Mouse (Mus musculus): ENCODE results near the gene Slc25a39.
A peak's percentile ranks its signal among the peaks of the same experiment; 100 is the strongest.

DNA sequence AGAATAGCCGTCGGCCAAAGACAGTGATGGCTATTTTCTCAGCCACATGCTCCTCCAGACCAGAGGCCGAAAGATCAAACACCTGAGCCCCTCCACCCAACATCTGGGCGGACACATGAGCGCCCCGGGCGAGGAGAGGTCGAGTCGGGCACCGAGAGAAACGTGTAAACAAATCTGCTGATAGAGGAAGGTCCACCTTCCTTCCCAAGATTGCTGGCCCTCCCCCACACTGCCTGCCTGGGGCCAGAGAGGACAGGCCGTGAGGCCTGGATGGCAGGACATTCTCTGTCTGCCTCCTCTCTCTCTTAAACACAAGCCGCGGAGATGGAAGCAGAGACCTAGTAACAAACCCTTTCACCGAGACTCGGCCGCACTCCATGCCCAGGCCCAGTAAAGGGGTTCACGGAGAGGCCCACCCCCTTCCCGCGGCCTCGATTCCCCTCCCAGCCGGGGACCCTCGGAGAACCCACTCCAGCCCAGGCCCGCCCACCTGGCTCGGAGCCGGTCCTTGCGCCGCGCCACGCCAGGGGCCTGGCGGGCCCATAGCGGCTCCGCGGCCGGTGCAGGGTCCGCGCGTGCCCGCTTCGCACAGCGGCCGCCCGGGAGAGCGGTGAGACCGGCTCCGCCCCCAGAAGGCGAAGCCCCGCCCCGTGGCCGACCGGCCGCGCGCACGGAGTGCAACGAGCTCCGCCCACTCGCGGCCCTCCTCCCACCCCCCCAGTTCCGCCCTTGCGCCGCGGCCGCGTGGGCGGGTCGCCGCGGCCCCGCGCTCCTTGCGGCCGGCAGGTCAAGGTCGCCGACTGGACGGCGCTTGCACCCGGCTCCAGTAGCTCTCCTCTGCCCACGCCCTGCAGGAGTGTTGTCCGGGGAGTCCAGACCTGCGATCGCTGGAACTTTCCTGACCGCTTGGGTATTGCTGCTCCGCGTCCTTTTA is 579 bp downstream of the Slc25a39 start:
- TF ChIP-seq CTCF (IDR thresholded peaks at IDR 0.05; ENCODE audit: extremely low read depth, insufficient read length, insufficient replicate concordance, low read depth, low read length) (no peak), POLR2A (IDR thresholded peaks at IDR 0.05; ENCODE audit: low read depth, low read length) (peak; percentile 83; the same call in 1 of the 2 replicates)
